Mouse (Mus musculus) spleen, postnatal 14 days (tissue): ENCODE measurements around the gene Ccdc191.

ENCODE experiments used
- DNase-seq, 2 experiments: peaks; one replicate each; pipeline ENCODE4 v3.0.0; 2021 to 2022; ENCODE audit warnings: low spot score in 2 of 2

Gene Ccdc191

DNA sequence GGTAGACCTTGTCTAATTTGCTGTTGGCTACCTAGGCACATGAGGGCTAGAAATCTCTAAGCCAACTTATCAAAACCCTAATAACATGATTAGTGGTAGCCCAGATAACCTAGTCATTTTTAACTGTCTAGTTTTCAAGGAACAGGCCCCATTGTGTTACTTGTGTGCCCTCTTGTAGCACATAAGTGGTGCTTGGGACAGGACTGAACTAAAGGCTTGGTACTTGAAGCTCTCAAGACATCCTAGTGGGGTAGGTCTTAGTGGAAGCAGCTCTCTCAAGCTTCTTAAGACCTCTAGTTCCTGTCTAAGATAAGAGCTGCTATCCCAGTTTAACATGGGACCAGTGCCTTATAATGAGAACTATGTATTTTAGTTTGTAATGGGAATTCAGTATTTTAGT is 41.0 kb downstream of the Ccdc191 start:
- DNase-seq, result no peak

- no peak for DNase-seq
Measured at GRCm38 (mm10) chr16:43931502-43931901, 41.9 kb downstream of the Ccdc191 start.

DNA sequence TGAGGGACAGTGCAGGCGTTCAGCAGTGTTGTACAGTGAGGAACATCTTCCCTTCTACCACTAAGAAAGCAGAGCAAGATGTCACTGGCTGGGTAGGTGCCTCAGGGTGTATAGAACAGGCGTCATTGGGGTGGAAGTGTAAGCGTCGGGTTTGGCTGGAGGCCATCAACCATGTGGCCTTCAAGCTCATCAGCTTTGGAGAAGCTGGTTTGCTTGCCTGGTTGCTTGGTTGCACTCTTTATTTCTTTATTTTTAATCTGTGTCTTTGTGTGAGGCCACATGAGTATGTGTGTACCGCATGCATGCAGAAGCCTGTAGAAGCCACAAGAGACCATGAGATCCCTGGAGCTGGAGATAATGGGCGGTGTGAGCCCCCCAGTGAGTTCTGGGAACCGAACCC is 42.7 kb downstream of the Ccdc191 start:
- no peak for DNase-seq

GRCm38 (mm10) chr16:43933041-43933440 is 43.4 kb downstream of the Ccdc191 start:
- no peak for DNase-seq

GRCm38 (mm10) chr16:43934856-43935255 is 45.3 kb downstream of the Ccdc191 start:
- no peak for DNase-seq

DNA sequence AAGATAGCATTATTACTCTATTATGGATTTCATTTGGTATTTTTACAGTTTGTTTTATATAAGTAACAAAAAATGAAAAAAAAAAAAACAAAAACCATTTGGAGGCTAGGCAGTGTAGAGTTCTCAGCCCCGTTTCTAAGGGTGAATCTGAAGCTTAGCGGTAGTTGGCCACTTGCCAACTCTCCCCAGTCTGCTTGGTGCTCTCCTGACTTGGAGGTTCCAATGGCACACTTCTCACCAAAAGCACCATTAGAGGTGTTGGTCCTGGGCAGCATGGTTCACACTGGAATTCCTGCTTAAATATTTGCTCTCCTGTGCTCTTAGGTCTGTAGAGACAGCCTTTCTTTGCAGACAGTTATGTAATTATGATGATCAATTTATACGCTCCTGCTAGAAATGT is 45.8 kb downstream of the Ccdc191 start:
- DNase-seq, result no peak

DNA sequence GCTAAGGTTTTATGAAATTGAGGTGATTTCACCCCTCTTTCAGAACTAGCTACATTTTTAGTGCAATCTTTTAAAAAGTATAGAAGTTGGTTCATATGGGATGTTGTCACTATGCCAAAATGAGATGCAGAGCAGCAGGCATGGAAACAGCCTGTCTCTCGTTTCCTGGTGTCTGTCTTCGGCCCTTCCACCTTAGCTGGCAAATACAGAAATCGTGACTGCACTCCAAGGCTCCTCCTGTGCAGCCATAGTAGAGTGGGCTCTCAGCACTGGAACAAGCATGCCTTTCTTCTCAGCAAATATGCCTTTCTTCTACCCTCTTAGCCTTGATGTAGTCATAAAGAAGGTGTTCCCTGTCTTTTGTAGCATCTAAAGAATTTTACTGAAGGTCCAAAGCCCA is 46.3 kb downstream of the Ccdc191 start:
- DNase-seq, result no peak

DNA sequence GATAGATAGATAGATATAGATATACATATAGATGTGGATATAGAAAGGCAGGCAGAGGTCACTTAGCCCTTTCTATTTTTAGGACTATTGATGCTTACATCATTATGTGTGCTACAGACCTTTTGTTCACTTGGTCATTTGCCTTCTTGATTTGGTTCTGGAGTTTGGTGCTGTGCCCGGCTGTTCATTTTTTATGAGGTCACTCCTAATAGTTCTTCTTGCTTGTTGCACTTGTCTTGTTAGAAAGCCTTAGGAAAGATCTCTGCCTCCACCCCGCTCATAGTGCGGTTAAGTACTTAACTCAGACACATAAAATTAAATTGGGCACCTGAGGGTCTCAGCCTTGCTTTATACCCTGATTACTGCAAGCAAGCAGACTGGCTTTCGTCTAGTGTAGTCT is 51.2 kb downstream of the Ccdc191 start:
- DNase-seq, result no peak

- DNase-seq, result no peak
Measured at GRCm38 (mm10) chr16:43945351-43945750, 55.8 kb downstream of the Ccdc191 start.

DNA sequence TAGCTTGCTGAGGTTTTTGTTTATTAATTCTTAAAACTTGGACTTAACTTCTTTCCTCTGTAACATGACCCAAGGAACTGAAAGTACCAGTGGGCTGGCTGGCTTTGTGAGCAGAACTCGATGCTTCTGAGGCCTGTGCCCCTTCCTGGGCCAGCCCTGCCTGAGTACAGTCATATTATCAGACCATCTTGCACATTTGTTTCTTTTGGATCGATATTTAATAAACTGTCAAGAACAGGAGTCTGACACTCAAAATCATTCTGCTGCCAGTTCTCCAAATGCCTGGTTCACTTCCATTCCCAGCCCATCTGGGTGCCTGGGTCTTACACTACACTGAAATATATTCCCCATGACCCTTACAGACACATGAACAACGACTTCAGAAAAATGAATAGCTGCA is 56.3 kb downstream of the Ccdc191 start:
- no peak for DNase-seq

GRCm38 (mm10) chr16:43951591-43951990 is 62.0 kb downstream of the Ccdc191 start:
- DNase-seq, result peak in 1 of 2 experiments; percentile 43

DNA sequence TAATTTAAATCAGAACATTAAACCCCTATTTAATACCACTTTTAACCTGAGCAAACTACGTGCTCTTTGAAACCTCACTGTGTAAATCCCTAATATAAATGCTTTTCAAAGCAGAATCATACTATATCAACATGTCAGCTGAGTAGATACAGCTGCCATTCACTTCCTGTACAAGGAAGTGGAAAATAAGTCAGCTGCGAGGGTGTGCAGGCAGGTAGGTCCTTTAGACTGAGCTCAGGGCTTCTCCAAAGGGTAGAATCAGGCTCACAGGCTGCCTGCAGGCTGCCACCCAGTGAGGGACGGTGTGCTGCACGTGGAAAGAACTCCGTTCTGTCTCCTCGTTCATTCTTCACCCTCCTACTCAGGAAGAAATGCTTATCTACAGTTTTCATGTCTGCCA is 65.3 kb downstream of the Ccdc191 start:
- DNase-seq, result no peak

DNA sequence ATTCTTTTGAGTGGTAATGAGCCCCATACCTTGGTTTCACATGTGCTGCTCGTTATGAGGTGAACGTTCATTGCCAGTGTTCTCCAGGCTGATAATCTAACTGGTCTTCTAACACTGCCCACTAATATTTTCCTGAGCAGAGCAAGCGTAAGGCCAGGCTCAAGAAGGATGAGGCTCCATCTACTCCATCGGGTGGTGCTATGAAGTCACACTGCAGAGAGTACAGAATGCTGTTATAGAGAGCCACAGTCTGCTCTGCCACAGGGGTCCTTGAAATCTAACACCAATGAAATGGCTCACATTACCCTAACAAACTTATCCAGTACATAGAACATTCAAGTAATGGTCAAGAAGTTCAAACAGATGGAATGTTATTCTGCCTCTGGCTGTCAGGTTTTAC is 68.4 kb downstream of the Ccdc191 start:
- DNase-seq, result no peak

GRCm38 (mm10) chr16:43963291-43963690 is 73.7 kb downstream of the Ccdc191 start:
- DNase-seq, result no peak

DNA sequence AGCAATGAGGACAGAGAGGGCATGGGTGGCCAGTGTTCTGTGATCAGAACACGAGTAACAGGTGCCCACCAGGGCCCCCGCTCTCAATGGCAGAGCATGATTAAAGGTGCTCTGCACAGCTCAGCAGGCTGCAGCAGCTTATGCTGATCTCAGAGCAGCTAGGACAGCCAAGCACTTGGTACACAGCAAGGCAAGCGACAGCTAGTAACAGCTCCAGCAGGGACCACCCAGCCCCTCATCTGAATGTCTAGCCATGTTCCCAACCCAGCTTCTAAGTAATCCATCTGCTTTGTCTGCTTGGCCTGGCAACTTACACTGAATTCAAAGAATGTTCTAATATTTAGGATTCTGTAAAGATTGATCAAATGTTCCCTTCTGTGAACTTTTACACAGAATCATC is 74.2 kb downstream of the Ccdc191 start:
- no peak for DNase-seq

DNA sequence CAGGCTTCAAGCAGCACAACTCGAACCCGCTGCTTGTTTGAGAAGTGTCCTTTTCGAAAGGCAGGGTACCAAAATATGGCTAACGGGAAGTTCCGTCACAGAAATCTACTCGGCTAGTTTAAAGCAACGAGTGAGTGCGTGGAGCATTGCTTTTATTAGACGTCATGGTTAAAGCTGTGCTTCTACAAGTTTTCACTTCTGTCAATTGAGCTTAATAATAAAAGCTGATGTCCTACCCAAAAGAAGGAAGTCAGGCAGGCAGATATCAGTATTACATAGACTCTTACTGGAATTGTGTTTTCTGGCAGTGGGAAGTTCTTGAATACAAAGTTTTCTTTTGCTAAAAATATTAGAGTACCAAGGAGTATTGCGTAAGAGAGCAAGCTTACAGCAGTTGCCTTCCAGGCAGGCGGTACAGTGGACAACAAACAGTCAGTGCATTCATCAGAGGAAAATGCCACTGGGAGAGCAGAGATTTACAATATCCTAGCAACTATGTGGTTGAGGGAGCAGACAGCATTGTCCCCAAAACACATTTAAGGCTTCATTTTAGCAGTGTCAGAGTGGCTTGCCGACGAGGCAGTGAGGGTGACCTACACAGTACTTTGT is 76.3 kb downstream of the Ccdc191 start:
- no peak for DNase-seq

DNA sequence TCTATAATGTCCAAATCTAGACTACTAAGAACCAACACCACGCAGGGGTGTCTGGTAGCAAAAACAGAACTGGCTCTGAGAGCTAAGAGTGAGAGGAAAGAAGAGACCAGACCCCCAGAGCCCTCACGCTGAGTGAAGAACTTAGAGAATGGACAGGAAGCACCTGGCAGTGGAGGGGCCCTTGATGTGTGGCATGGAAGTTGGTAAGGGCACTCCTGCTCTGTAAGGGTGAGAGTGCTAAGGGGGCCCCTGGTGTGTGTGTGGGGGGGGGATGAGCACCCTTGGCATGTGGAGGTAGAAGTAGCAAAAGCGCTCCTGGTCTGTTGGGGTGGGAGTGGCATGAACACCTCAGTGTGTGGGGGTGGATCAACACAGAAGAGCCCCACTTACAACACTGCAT is 80.8 kb downstream of the Ccdc191 start:
- no peak for DNase-seq

DNA sequence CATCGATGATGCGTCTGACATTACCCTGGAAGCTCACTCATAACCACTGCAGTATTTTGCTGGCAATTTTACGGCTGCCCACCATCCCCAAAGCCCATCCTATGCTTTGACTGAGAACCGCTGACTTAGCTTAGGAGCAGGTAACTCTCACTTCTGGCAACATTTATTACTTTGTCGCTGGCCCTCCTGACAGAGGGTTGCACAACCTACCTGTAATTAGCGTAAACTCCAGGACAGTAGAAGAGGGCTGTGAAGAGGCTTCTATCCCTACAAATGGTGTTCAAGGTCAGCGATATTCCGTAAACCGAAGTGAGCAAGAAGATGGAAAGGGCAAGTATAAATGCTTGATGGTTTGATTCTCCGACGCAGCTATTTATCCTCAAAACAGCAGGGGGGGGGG is 81.6 kb downstream of the Ccdc191 start:
- DNase-seq, result no peak

GRCm38 (mm10) chr16:43971741-43972140 is 82.1 kb downstream of the Ccdc191 start:
- DNase-seq, result no peak

- no peak for DNase-seq
Measured at GRCm38 (mm10) chr16:43972391-43972790, 82.8 kb downstream of the Ccdc191 start.

DNA sequence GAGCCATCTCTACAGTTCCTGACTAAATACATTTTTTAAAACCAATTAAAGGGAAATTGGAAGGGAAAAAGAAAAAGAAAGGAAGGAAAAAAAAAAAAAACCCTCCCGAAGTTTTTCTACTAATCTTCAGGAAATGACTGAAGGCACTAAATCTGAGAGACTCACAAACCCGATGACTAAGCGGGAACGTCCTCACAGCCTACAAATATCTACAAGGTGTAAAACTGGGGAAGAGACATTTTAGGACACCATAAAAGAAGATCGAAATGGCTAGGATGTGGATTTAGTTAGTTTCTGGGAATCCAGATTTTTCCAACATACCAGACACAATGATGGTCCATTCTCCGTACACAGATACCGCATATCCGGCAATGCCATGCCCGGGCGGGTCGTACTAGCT is 83.5 kb downstream of the Ccdc191 start:
- DNase-seq, result no peak

DNA sequence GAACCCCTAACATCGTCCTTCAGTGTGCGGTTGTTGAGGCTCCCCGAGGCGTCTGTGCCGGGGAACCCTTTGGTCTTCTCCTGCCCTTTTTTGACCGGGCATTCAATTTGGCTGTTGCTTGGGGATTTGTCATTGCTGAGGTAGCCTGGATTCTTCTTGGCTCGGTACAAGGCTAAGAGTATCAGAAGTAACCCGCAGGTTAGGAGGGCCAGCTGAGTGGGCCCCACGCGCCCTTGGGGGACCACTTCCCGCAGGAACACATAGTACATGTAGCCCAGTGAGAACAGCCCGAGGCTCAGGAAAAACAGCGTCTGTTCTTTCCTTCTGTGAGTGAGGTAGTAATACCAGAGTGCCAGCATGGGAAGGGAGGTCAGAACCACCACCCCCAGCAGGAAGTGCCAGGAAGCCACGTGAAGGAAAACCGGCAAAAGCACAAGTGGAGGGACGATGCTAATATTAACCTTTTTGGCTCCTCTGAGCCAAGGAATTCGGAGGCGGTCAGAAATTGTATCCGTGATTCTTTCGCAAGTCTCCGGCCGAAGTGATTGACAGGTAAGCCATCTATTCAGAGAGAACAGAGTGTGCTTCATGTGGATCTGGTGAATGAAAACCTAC is 84.1 kb downstream of the Ccdc191 start:
- no peak for DNase-seq

DNA sequence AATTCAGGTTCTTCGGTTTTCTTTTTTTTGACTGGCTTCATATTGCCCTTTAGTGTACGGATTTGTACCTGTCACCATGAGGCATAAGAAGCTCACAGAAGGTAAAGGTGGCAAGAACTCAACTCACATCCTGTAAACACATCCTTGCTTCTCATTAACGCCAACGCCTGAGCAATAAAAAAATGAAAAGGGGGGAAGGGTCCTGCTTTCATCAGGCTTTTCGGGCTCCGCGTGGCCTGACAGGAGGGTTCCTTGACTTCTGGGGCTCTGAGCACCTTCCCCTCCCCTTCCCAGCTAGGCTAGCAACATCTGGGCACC is 89.4 kb downstream of the Ccdc191 start:
- DNase-seq, result no peak
